In genomic region chr16:90832495-90832894, GRCm38 (mm10) we compare ENCODE assay signal across 13 mouse cellular contexts. TPM values are rescaled to one million over a fixed set of nuclear protein-coding genes. Genes with fewer than 3 reads are reported as not detected.
A peak's percentile ranks its signal among the peaks of the same experiment; 100 is the strongest.
DNase-seq lines count a peak whose midpoint lies in the region; ATAC-seq and TF ChIP-seq lines count a peak whose summit lies in the region.
"Had no signal": no experiment of that assay in that cellular context is flagged by ENCODE, and none has a peak within 500 bp of the region (broad histone marks: within the 10 kb centered on the region; RNA-seq: fewer than 3 reads in every experiment).

No protein-coding gene starts in this region.

- no peak overlapping the region for H3K27ac ChIP-seq in heart, embryonic 11.5 days (ENCODE audit: low read depth, low read length)
- no peak overlapping the region for H3K27ac ChIP-seq in lung, embryonic 15.5 days
- H3K27ac ChIP-seq in forebrain, postnatal 0 days (ENCODE audit: low read depth, low read length), result no peak overlapping the region

- DNase-seq in heart, adult 11 months, result no peak
- no peak for DNase-seq in lung, postnatal 10 days
- peak; percentile 78 for DNase-seq in adipocyte (ENCODE audit: low spot score)
- no peak for DNase-seq in forebrain, postnatal 0 days
- no peak for DNase-seq in frontal cortex, postnatal 25 days (ENCODE audit: low spot score in 2 of 2)
- no peak for DNase-seq in adrenal gland, adult 18-20 months (ENCODE audit: low spot score in 2 of 2)
- DNase-seq: kidney, postnatal 10 days; liver, postnatal 0 days; right cerebral cortex, postnatal 14 days had no signal

- H3K4me2 ChIP-seq in heart, embryonic 11.5 days, result peak overlapping the region; percentile 87
- H3K4me2 ChIP-seq in lung, embryonic 15.5 days, result peak overlapping the region; percentile 98
- peak overlapping the region; percentile 96; the same call in 1 of the 2 replicates for H3K4me2 ChIP-seq in forebrain, postnatal 0 days (ENCODE audit: low read depth)

- no peaks in the 10 kb centered on the region for H3K9me3 ChIP-seq in heart, embryonic 11.5 days (replicated peaks; ENCODE audit: control insufficient read depth, low read length)
- no peaks in the 10 kb centered on the region for H3K9me3 ChIP-seq in lung, embryonic 15.5 days
- no peaks in the 10 kb centered on the region for H3K9me3 ChIP-seq in forebrain, postnatal 0 days (ENCODE audit: low read length)

- H3K36me3 ChIP-seq in heart, embryonic 11.5 days (ENCODE audit: control insufficient read depth, insufficient read depth, low read length), result no peaks in the 10 kb centered on the region
- H3K36me3 ChIP-seq in lung, embryonic 15.5 days, result no peaks in the 10 kb centered on the region
- H3K36me3 ChIP-seq in forebrain, postnatal 0 days (ENCODE audit: insufficient read depth), result no peaks in the 10 kb centered on the region

- ATAC-seq in heart, embryonic 11.5 days (replicated peaks; ENCODE audit: insufficient number of reproducible peaks, low FRiP score, low TSS enrichment), result no peak
- ATAC-seq in lung, embryonic 15.5 days (ENCODE audit: borderline replicate concordance, extremely low read depth, low FRiP score, low TSS enrichment), result no peak
- ATAC-seq in forebrain, postnatal 0 days, result no peak
- ATAC-seq: inflammation-experienced regulatory T-cells, adult 6 months; liver, postnatal 0 days had no signal

- H3K4me1 ChIP-seq in heart, embryonic 11.5 days (ENCODE audit: control insufficient read depth, insufficient read depth, low read length), result peaks cover 16% of the 10 kb centered on the region; the same call in 1 of the 2 replicates
- H3K4me1 ChIP-seq in lung, embryonic 15.5 days, result peaks cover 40% of the 10 kb centered on the region
- H3K4me1 ChIP-seq in forebrain, postnatal 0 days (ENCODE audit: insufficient read depth), result no peaks in the 10 kb centered on the region

- H3K9ac ChIP-seq in heart, embryonic 11.5 days (ENCODE audit: low read depth, low read length), result no peak overlapping the region
- no peak overlapping the region for H3K9ac ChIP-seq in lung, embryonic 15.5 days
- no peak overlapping the region for H3K9ac ChIP-seq in forebrain, postnatal 0 days
- H3K9ac ChIP-seq: liver, postnatal 0 days had no signal

- 61% methylated on average over 6 of the region's 6 CpGs for WGBS in heart, embryonic 11.5 days (ENCODE audit: insufficient replicate concordance)
- 23% methylated on average over 6 of the region's 6 CpGs for WGBS in lung, embryonic 15.5 days
- 25% methylated on average over 6 of the region's 6 CpGs for WGBS in forebrain, postnatal 0 days

- peaks cover 29% of the 10 kb centered on the region for H3K27me3 ChIP-seq in heart, embryonic 11.5 days (ENCODE audit: control insufficient read depth, insufficient read depth, low read length)
- H3K27me3 ChIP-seq in lung, embryonic 15.5 days, result peaks cover 38% of the 10 kb centered on the region
- H3K27me3 ChIP-seq in forebrain, postnatal 0 days (ENCODE audit: insufficient read depth, low read length), result peaks cover 4% of the 10 kb centered on the region; the same call in 1 of the 2 replicates

- no peak overlapping the region; the same call in 1 of the 2 replicates for H3K4me3 ChIP-seq in heart, embryonic 11.5 days (ENCODE audit: low read depth, low read length)
- no peak overlapping the region for H3K4me3 ChIP-seq in lung, embryonic 15.5 days
- no peak overlapping the region for H3K4me3 ChIP-seq in forebrain, postnatal 0 days (ENCODE audit: low read depth, low read length)

- TF ChIP-seq CTCF in forebrain, postnatal 0 days (IDR thresholded peaks at IDR 0.05; ENCODE audit: low read depth), result no peak

RNA-seq across cellular contexts. Expression of gene Eva1c, which starts 6.0 kb away (rescaled TPM):
- polyA plus RNA-seq in heart, embryonic 11.5 days (2014; fragmentation: Nextera tagmentation; extraction: Ambion mirVana), result 1.3 and 1.9 TPM in 2 replicates
- 1.9 and 2.8 TPM in 2 replicates for polyA plus RNA-seq in lung, embryonic 15.5 days (2015; fragmentation: Nextera tagmentation; extraction: Ambion mirVana)
- total RNA-seq in forebrain, postnatal 0 days (2014; rRNA removed), result 4.0 TPM in 2 replicates
- polyA plus RNA-seq in forebrain, postnatal 0 days (2015; fragmentation: Nextera tagmentation; extraction: Ambion mirVana), result 3.4 TPM in 2 replicates
- total RNA-seq in adrenal gland, adult 18-20 months (2021), result 1 to 10 TPM; 5.2 to 8.2 TPM
- total RNA-seq: MEL had no signal
- polyA plus RNA-seq: inflammation-experienced regulatory T-cells, adult 6 months had no signal

RNA-seq across cellular contexts. Expression of gene Urb1, which starts 22.3 kb away (rescaled TPM):
- 7.0 and 9.9 TPM in 2 replicates for polyA plus RNA-seq in heart, embryonic 11.5 days (2014; fragmentation: Nextera tagmentation; extraction: Ambion mirVana)
- 8.5 and 8.7 TPM in 2 replicates for polyA plus RNA-seq in lung, embryonic 15.5 days (2015; fragmentation: Nextera tagmentation; extraction: Ambion mirVana)
- total RNA-seq in forebrain, postnatal 0 days (2014; rRNA removed), result 12.7 and 19.0 TPM in 2 replicates
- 4.6 and 5.4 TPM in 2 replicates for polyA plus RNA-seq in forebrain, postnatal 0 days (2015; fragmentation: Nextera tagmentation; extraction: Ambion mirVana)
- total RNA-seq in adrenal gland, adult 18-20 months (2021), result 10 to 100 TPM; 17.6 to 18.2 TPM
